Mouse (Mus musculus) splenic B cell, adult 2 months (primary cell): ENCODE measurements at regions not wholly inside any gene's neighbourhood (a gene's known extent, or its start where the extent isn't known, plus 50 kb on each side); places are given as distances from the start of the nearest gene placed in this dataset.
A peak's percentile ranks its signal among the peaks of the same experiment; 100 is the strongest.

Experiments used
- DNase-seq: peaks from one replicate; pipeline ENCODE4 v3.0.0-alpha.2; 2011; ENCODE audit warnings: low read depth, low spot score
- H3K27me3 ChIP-seq: 2 replicates; pipeline ENCODE4 v1.6.1; 2012; ENCODE audit warnings: mild to moderate bottlenecking, low read length, moderate library complexity, mixed read lengths; ENCODE audit not compliant: control insufficient read depth, poor library complexity, insufficient read depth, severe bottlenecking
- H3K36me3 ChIP-seq: 2 replicates; pipeline ENCODE4 v1.6.1; 2012; ENCODE audit warnings: mild to moderate bottlenecking, low read length, moderate library complexity, mixed read lengths; ENCODE audit not compliant: control insufficient read depth, poor library complexity, insufficient read depth, severe bottlenecking

- peak; percentile 41 for DNase-seq
- Histone ChIP-seq H3K27me3 (no peaks in the 10 kb centered on the region), H3K36me3 (no peaks in the 10 kb centered on the region)
These were observed 142.4 kb downstream of the Zfp36l1 start for GRCm38 (mm10) chr12:79970227-79970901.

- no peak for DNase-seq
- Histone ChIP-seq H3K27me3 (no peaks in the 10 kb centered on the region), H3K36me3 (no peaks in the 10 kb centered on the region)
These were observed 143.2 kb downstream of the Zfp36l1 start for GRCm38 (mm10) chr12:79969346-79970226.

- Histone ChIP-seq H3K27me3 (no peaks in the 10 kb centered on the region), H3K36me3 (no peaks in the 10 kb centered on the region)
- no peak for DNase-seq
These were observed 144.1 kb downstream of the Zfp36l1 start for GRCm38 (mm10) chr12:79968676-79969075.

- DNase-seq, result no peak
- H3K36me3 ChIP-seq, result no peaks in the 10 kb centered on the region
- no peaks in the 10 kb centered on the region for H3K27me3 ChIP-seq
These were observed 145.1 kb downstream of the Zfp36l1 start for GRCm38 (mm10) chr12:79967491-79968255.

- DNase-seq, result no peak
- H3K27me3 ChIP-seq, result no peaks in the 10 kb centered on the region
- H3K36me3 ChIP-seq, result no peaks in the 10 kb centered on the region
These were observed 146.0 kb downstream of the Zfp36l1 start for GRCm38 (mm10) chr12:79966621-79967490.

- DNase-seq, result no peak
- Histone ChIP-seq H3K27me3 (no peaks in the 10 kb centered on the region), H3K36me3 (no peaks in the 10 kb centered on the region)
These were observed 146.6 kb downstream of the Zfp36l1 start for GRCm38 (mm10) chr12:79966289-79966615.

GRCm38 (mm10) chr12:79965471-79966288 lies 147.1 kb downstream of the Zfp36l1 start:
- Histone ChIP-seq H3K27me3 (no peaks in the 10 kb centered on the region), H3K36me3 (no peaks in the 10 kb centered on the region)
- DNase-seq, result no peak

- Histone ChIP-seq H3K27me3 (no peaks in the 10 kb centered on the region), H3K36me3 (no peaks in the 10 kb centered on the region)
- DNase-seq, result no peak
These were observed 149.3 kb downstream of the Zfp36l1 start for GRCm38 (mm10) chr12:79963443-79964025.

GRCm38 (mm10) chr12:79962649-79963236 lies 150.1 kb downstream of the Zfp36l1 start:
- H3K36me3 ChIP-seq, result no peaks in the 10 kb centered on the region
- H3K27me3 ChIP-seq, result no peaks in the 10 kb centered on the region
- DNase-seq, result no peak

- H3K27me3 ChIP-seq, result no peaks in the 10 kb centered on the region
- no peaks in the 10 kb centered on the region for H3K36me3 ChIP-seq
- no peak for DNase-seq
These were observed 150.9 kb downstream of the Zfp36l1 start for GRCm38 (mm10) chr12:79961881-79962280.

GRCm38 (mm10) chr12:79961076-79961475 lies 151.7 kb downstream of the Zfp36l1 start:
- no peak for DNase-seq
- Histone ChIP-seq H3K27me3 (no peaks in the 10 kb centered on the region), H3K36me3 (no peaks in the 10 kb centered on the region)

GRCm38 (mm10) chr12:79960446-79960845 lies 152.4 kb downstream of the Zfp36l1 start:
- no peaks in the 10 kb centered on the region for H3K36me3 ChIP-seq
- no peaks in the 10 kb centered on the region for H3K27me3 ChIP-seq
- no peak for DNase-seq
